Mouse (Mus musculus) myocyte (in vitro differentiated cells): Measurements from ENCODE around the gene Tnnt3. TPM values are rescaled to one million over a fixed set of nuclear protein-coding genes. Genes with fewer than 3 reads are reported as not detected.
A peak's percentile ranks its signal among the peaks of the same experiment; 100 is the strongest.

ENCODE experiments used
- H3K27me3 ChIP-seq: one replicate; pipeline ENCODE4 v1.6.1; 2011; ENCODE audit not compliant: control insufficient read depth, insufficient read depth, insufficient read length
- H3K36me3 ChIP-seq: one replicate; pipeline ENCODE4 v1.6.1; 2011; ENCODE audit not compliant: control insufficient read depth, insufficient read depth
- H3K4me2 ChIP-seq: one replicate; pipeline ENCODE4 v1.6.1; 2011; ENCODE audit warnings: low read depth, control low read depth
- H3K4me3 ChIP-seq: one replicate; pipeline ENCODE4 v1.5.1; 2011; ENCODE audit warnings: mild to moderate bottlenecking, control low read depth, moderate library complexity
- H3K79me2 ChIP-seq: one replicate; pipeline ENCODE4 v1.6.1; 2011; ENCODE audit not compliant: control insufficient read depth, insufficient read depth
- H3ac ChIP-seq: one replicate; pipeline ENCODE4 v1.6.1; 2011; ENCODE audit not compliant: control insufficient read depth, insufficient read length
- CEBPB ChIP-seq: IDR thresholded peaks from 2 replicates; pipeline ENCODE4 v1.6.1; 2011; ENCODE audit warnings: mild to moderate bottlenecking, moderate library complexity; ENCODE audit not compliant: poor library complexity, insufficient read depth, severe bottlenecking
- E2F4 ChIP-seq: IDR thresholded peaks from one replicate; pipeline ENCODE4 v1.6.1; 2011; ENCODE audit warnings: mild to moderate bottlenecking, control low read depth, moderate library complexity; ENCODE audit not compliant: insufficient read depth
- MAX ChIP-seq: IDR thresholded peaks from one replicate; pipeline ENCODE4 v1.6.1; 2011; ENCODE audit warnings: low read depth, mild to moderate bottlenecking, control low read depth
- MYOD1 ChIP-seq, 3 experiments: IDR thresholded peaks; one replicate each; pipeline ENCODE4 v1.6.1; 2011; ENCODE audit warnings: control low read depth in 2 of 3, low read depth in 2 of 3, mild to moderate bottlenecking in 2 of 3, moderate library complexity in 1 of 3; ENCODE audit not compliant: insufficient read length in 2 of 3, control insufficient read depth in 1 of 3
- MYOG ChIP-seq, 3 experiments: IDR thresholded peaks; one replicate each; pipeline ENCODE4 v1.6.1; 2011; ENCODE audit warnings: control low read depth in 2 of 3, low read depth in 2 of 3, mild to moderate bottlenecking in 2 of 3; ENCODE audit not compliant: insufficient read length in 2 of 3, control insufficient read depth in 1 of 3, insufficient read depth in 1 of 3
- POLR2A ChIP-seq: IDR thresholded peaks from one replicate; pipeline ENCODE4 v1.6.1; 2011; ENCODE audit warnings: low read depth, mild to moderate bottlenecking, control low read depth, moderate library complexity; ENCODE audit not compliant: insufficient read length
- POLR2AphosphoS2 ChIP-seq: IDR thresholded peaks from one replicate; pipeline ENCODE4 v1.6.1; 2011; ENCODE audit warnings: low read depth, control low read depth; ENCODE audit not compliant: insufficient read length
- REST ChIP-seq: IDR thresholded peaks from one replicate; pipeline ENCODE4 v1.6.1; 2011; ENCODE audit warnings: mild to moderate bottlenecking, control low read depth, moderate library complexity; ENCODE audit not compliant: insufficient read depth, insufficient read length
- SRF ChIP-seq: IDR thresholded peaks from one replicate; pipeline ENCODE4 v1.6.1; 2011; ENCODE audit warnings: low read depth; ENCODE audit not compliant: control insufficient read depth, insufficient read length
- TCF12 ChIP-seq: IDR thresholded peaks from one replicate; pipeline ENCODE4 v1.6.1; 2011; ENCODE audit warnings: mild to moderate bottlenecking, control low read depth; ENCODE audit not compliant: poor library complexity, insufficient read depth, severe bottlenecking
- TCF3 ChIP-seq: IDR thresholded peaks from one replicate; pipeline ENCODE4 v1.6.1; 2011; ENCODE audit warnings: low read depth, control low read depth; ENCODE audit not compliant: insufficient read length
- USF1 ChIP-seq: IDR thresholded peaks from one replicate; pipeline ENCODE4 v1.6.1; 2011; ENCODE audit warnings: low read depth, mild to moderate bottlenecking, control low read depth, moderate library complexity
- polyA plus RNA-seq: library from polyadenylated mRNA; unstranded; fragments of >200 nt; fragmentation: generic; extraction: Trizol; gene quantifications from one replicate; pipeline ENCODE4 v1.2.1, GENCODE M21; 2012; ENCODE audit warnings: missing spikeins

Tnnt3 gene
- polyA plus RNA-seq, 1 experiment: 2,107 TPM

GRCm38 (mm10) chr7:142517531-142517930 lies 18.9 kb downstream of the Tnnt3 start:
- TF ChIP-seq USF1: no peak
- TF ChIP-seq CEBPB: no peak
- peak; percentile 76 for TF ChIP-seq POLR2AphosphoS2
- TF ChIP-seq TCF3: no peak
- no peak for TF ChIP-seq TCF12
- TF ChIP-seq POLR2A: no peak

GRCm38 (mm10) chr7:142520331-142520730 lies 21.7 kb downstream of the Tnnt3 start:
- no peak overlapping the region for H3K4me2 ChIP-seq
- no peak overlapping the region for H3ac ChIP-seq
- H3K27me3 ChIP-seq: no peaks in the 10 kb centered on the region
- H3K36me3 ChIP-seq: no peaks in the 10 kb centered on the region
- no peak overlapping the region for H3K4me3 ChIP-seq
- no peak for TF ChIP-seq SRF
- no peak for TF ChIP-seq USF1
- no peak for TF ChIP-seq TCF3
- TF ChIP-seq MYOG (IDR thresholded peaks at IDR 0.05; ENCODE audit: control insufficient read depth in 1 of 3, insufficient read depth in 1 of 3, insufficient read length in 2 of 3, low read depth in 2 of 3): no peak
- no peak for TF ChIP-seq MYOD1 (IDR thresholded peaks at IDR 0.05; ENCODE audit: control insufficient read depth in 1 of 3, insufficient read length in 2 of 3, low read depth in 2 of 3)
- no peak for TF ChIP-seq POLR2AphosphoS2
- TF ChIP-seq MAX: no peak
- TF ChIP-seq CEBPB: no peak
- no peak for TF ChIP-seq TCF12
- no peak for TF ChIP-seq REST
- no peak for TF ChIP-seq E2F4
- TF ChIP-seq POLR2A: no peak
- no peaks in the 10 kb centered on the region for H3K79me2 ChIP-seq

More at GRCm38 (mm10) chr7:142517531-142517930, 18.9 kb downstream of the Tnnt3 start:
- peaks cover 6% of the 10 kb centered on the region for H3K36me3 ChIP-seq
- no peak overlapping the region for H3ac ChIP-seq
- no peaks in the 10 kb centered on the region for H3K79me2 ChIP-seq
- H3K4me3 ChIP-seq: no peak overlapping the region
- no peak overlapping the region for H3K4me2 ChIP-seq
- H3K27me3 ChIP-seq: no peaks in the 10 kb centered on the region

- H3K36me3 ChIP-seq: no peaks in the 10 kb centered on the region
- H3K79me2 ChIP-seq: no peaks in the 10 kb centered on the region
- H3K4me3 ChIP-seq: no peak overlapping the region
- no peak for TF ChIP-seq SRF
- no peak for TF ChIP-seq USF1
- TF ChIP-seq POLR2A: no peak
- no peak for TF ChIP-seq POLR2AphosphoS2
- TF ChIP-seq CEBPB: no peak
- TF ChIP-seq TCF3: no peak
- no peak for TF ChIP-seq MAX
- TF ChIP-seq TCF12: no peak
- no peak for TF ChIP-seq MYOD1 (IDR thresholded peaks at IDR 0.05; ENCODE audit: control insufficient read depth in 1 of 3, insufficient read length in 2 of 3, low read depth in 2 of 3)
- no peak for TF ChIP-seq E2F4
- TF ChIP-seq MYOG (IDR thresholded peaks at IDR 0.05; ENCODE audit: control insufficient read depth in 1 of 3, insufficient read depth in 1 of 3, insufficient read length in 2 of 3, low read depth in 2 of 3): no peak
- TF ChIP-seq REST: no peak
- H3ac ChIP-seq: no peak overlapping the region
- no peak overlapping the region for H3K4me2 ChIP-seq
- peaks cover 5% of the 10 kb centered on the region for H3K27me3 ChIP-seq
Observed at GRCm38 (mm10) chr7:142522352-142522751, 23.7 kb downstream of the Tnnt3 start.

- Histone ChIP-seq H3K4me2 (no peak overlapping the region), H3K4me3 (no peak overlapping the region), H3K36me3 (no peaks in the 10 kb centered on the region), H3K27me3 (peaks cover 6% of the 10 kb centered on the region), H3K79me2 (no peaks in the 10 kb centered on the region), H3ac (no peak overlapping the region)
- TF ChIP-seq TCF3 (no peak), TCF12 (no peak), POLR2A (no peak), CEBPB (no peak), E2F4 (no peak)
Observed at GRCm38 (mm10) chr7:142523200-142523990, 24.8 kb downstream of the Tnnt3 start.

GRCm38 (mm10) chr7:142525342-142526178 lies 26.9 kb downstream of the Tnnt3 start:
- TF ChIP-seq SRF (no peak), TCF3 (no peak), REST (no peak), E2F4 (no peak), MAX (no peak), POLR2AphosphoS2 (no peak), MYOD1 (IDR thresholded peaks at IDR 0.05; ENCODE audit: control insufficient read depth in 1 of 3, insufficient read length in 2 of 3, low read depth in 2 of 3) (no peak)
- Histone ChIP-seq H3K27me3 (peaks cover 10% of the 10 kb centered on the region), H3K79me2 (no peaks in the 10 kb centered on the region), H3K4me3 (no peak overlapping the region), H3K4me2 (no peak overlapping the region), H3K36me3 (no peaks in the 10 kb centered on the region), H3ac (no peak overlapping the region)
